Mouse (Mus musculus): ENCODE measurements around the gene Kazn. TPM values are rescaled to one million over a fixed set of nuclear protein-coding genes. Genes with fewer than 3 reads are reported as not detected.

The Kazn gene
- polyA plus RNA-seq, 1 experiment from 2014 or later, result 0.74 TPM

DNA sequence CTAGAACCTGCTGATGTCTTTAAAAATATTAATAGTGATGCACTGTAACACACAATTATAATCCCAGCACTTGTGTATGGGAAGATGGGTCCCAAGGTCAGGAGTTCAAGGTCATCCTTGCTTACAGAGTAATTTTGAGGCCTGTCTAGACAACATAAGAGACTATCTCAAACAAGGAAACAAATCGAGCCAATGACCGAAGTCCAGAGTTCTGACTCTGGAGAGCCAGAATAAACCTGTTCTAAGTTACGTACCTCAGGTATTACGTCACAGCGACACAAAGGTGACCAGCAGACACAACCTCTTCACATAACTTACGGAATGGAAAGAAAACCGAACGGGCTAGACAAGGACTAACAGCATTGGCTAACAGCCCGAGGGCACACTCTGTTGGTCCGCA, 19.5 kb upstream of the Kazn start:
- Histone ChIP-seq H3K27me3 (ENCODE audit: insufficient read depth, low read length) (no peaks in the 10 kb centered on the region), H3K4me3 (ENCODE audit: low read depth, low read length) (no peak overlapping the region), H3K9me3 (ENCODE audit: low read length) (0 out of 2 replicates have a peak, but pooled peaks cover 4% of the 10 kb centered on the region), H3K9ac (replicated peaks) (no peak overlapping the region), H3K27ac (ENCODE audit: low read depth) (no peak overlapping the region), H3K36me3 (replicated peaks; ENCODE audit: insufficient read depth, low read length) (no peaks in the 10 kb centered on the region), H3K4me1 (ENCODE audit: insufficient read depth) (no peaks in the 10 kb centered on the region), H3K4me2 (ENCODE audit: low read depth, low read length) (no peak overlapping the region)
- TF ChIP-seq CTCF (IDR thresholded peaks at IDR 0.05; ENCODE audit: low read depth), result no peak
- TF ChIP-seq EP300 (IDR thresholded peaks at IDR 0.05; ENCODE audit: low read depth), result no peak
- DNase-seq, result no peak
- WGBS (ENCODE audit: insufficient replicate concordance), result 74% methylated on average over 10 of the region's 10 CpGs
- ATAC-seq, result peak; percentile 48

DNA sequence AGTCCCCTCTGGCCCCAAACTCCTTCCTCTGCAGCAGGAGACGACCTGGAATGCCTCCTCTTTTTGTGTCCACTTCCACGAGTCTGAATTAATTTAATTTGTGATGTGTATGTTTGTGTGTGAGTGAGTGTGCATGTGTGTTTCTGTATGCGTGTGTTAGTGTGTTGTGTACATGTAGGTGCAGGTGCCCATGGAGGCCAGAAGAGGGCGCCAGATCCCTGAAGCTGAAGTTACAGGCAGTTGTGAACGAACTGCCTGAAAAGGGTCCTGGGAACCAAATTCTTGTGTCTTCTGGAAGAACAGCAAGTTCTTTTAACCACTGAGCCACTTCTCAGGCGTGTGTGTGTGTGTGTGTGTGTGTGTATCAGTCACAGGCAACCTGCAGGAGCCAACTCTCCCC, 14.9 kb upstream of the Kazn start:
- H3K36me3 ChIP-seq (replicated peaks; ENCODE audit: insufficient read depth, low read length), result no peaks in the 10 kb centered on the region

DNA sequence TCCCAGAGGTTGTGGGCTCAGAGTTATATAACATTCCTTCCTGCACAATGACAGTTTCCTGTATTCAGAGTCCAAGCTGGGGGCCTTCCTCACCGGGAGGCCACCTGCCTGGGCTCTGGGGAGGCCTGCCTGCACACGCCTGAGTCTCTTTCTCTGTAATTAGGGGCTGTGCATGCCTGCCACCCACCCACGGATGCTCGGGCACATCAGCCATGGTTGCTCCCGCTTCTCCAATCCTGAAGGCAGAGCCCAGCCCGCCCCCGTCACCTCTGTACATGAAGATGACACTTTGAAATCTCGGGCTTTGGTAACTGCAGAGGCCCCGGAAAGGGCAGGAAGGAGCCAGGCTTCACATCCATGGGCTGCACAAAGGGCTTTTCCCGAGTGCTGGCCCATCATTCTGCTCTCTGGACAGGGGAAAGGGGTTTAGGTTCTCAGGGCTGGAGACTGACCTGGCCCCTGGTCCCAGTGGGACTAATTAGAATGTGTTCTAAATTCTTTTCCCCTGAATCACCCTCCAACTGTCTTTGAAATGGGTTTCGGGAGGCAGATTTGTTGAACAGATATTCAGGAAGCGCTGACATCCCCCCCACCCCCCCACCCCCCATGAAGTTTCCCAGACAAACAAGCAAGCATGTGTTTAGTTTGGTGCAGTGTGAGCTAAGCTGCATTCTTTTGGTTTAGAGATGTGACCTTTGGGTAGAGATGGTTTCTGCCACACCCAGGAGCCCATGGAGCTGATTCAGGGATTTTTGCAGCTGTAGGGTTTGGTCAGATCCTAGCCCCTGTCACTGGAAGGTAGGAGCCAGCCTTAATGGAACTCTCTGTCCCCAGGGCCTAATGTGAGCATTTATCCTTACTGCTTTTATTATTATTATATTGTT, 12.5 kb upstream of the Kazn start:
- H3K4me3 ChIP-seq (ENCODE audit: low read depth, low read length), result no peak overlapping the region
- no peak for DNase-seq
- no peaks in the 10 kb centered on the region for H3K27me3 ChIP-seq (ENCODE audit: insufficient read depth, low read length)
- H3K4me1 ChIP-seq (ENCODE audit: insufficient read depth), result no peaks in the 10 kb centered on the region
- ATAC-seq, result no peak
- TF ChIP-seq EP300 (IDR thresholded peaks at IDR 0.05; ENCODE audit: low read depth), result no peak
- no peak for TF ChIP-seq CTCF (IDR thresholded peaks at IDR 0.05; ENCODE audit: low read depth)
- H3K27ac ChIP-seq (ENCODE audit: low read depth), result no peak overlapping the region
- no peak overlapping the region for H3K4me2 ChIP-seq (ENCODE audit: low read depth, low read length)
- WGBS (ENCODE audit: insufficient replicate concordance), result 51% methylated on average over 12 of the region's 12 CpGs
- 0 out of 2 replicates have a peak, but pooled peaks cover 4% of the 10 kb centered on the region for H3K9me3 ChIP-seq (ENCODE audit: low read length)
- no peak overlapping the region for H3K9ac ChIP-seq (replicated peaks)
- H3K36me3 ChIP-seq (replicated peaks; ENCODE audit: insufficient read depth, low read length), result no peaks in the 10 kb centered on the region

More for the DNA sequence above, 14.9 kb upstream of the Kazn start:
- Histone ChIP-seq H3K27me3 (ENCODE audit: insufficient read depth, low read length) (no peaks in the 10 kb centered on the region), H3K4me3 (ENCODE audit: low read depth, low read length) (no peak overlapping the region), H3K9ac (replicated peaks) (no peak overlapping the region), H3K9me3 (ENCODE audit: low read length) (0 out of 2 replicates have a peak, but pooled peaks cover 4% of the 10 kb centered on the region), H3K4me1 (ENCODE audit: insufficient read depth) (no peaks in the 10 kb centered on the region), H3K27ac (ENCODE audit: low read depth) (no peak overlapping the region), H3K4me2 (ENCODE audit: low read depth, low read length) (no peak overlapping the region)
- no peak for ATAC-seq
- TF ChIP-seq CTCF (IDR thresholded peaks at IDR 0.05; ENCODE audit: low read depth) (peak; percentile 48), EP300 (IDR thresholded peaks at IDR 0.05; ENCODE audit: low read depth) (no peak)
- WGBS (ENCODE audit: insufficient replicate concordance), result 57% methylated on average over 6 of the region's 6 CpGs
- no peak for DNase-seq

DNA sequence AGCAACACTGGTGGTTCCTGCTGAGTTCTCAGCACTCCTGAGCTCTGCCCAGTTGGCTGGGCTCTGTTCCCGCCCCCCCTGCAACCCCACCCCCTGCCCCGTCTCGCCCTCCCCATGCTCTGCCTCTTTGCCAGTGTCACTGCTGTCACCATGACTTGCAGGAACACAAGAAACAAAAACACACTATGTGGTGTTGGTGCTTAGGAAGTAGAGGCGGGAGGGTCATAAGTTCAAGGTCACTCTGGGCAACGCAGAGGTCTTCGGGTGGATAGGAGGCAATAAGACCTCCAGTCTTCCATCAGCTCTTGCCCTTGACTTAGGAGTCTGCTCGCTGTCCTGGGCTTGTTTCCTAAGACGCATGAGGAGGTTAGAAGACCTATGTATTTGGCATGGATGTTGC, 10.9 kb upstream of the Kazn start:
- Histone ChIP-seq H3K9ac (replicated peaks) (no peak overlapping the region), H3K27ac (ENCODE audit: low read depth) (no peak overlapping the region), H3K4me3 (ENCODE audit: low read depth, low read length) (no peak overlapping the region), H3K4me1 (ENCODE audit: insufficient read depth) (no peaks in the 10 kb centered on the region), H3K36me3 (replicated peaks; ENCODE audit: insufficient read depth, low read length) (no peaks in the 10 kb centered on the region), H3K4me2 (ENCODE audit: low read depth, low read length) (no peak overlapping the region), H3K9me3 (ENCODE audit: low read length) (0 out of 2 replicates have a peak, but pooled peaks cover 4% of the 10 kb centered on the region), H3K27me3 (ENCODE audit: insufficient read depth, low read length) (no peaks in the 10 kb centered on the region)
- DNase-seq (no peak), ATAC-seq (no peak)
- TF ChIP-seq CTCF (IDR thresholded peaks at IDR 0.05; ENCODE audit: low read depth) (no peak), EP300 (IDR thresholded peaks at IDR 0.05; ENCODE audit: low read depth) (no peak)
- 83% methylated on average over 8 of the region's 8 CpGs for WGBS (ENCODE audit: insufficient replicate concordance)

DNA sequence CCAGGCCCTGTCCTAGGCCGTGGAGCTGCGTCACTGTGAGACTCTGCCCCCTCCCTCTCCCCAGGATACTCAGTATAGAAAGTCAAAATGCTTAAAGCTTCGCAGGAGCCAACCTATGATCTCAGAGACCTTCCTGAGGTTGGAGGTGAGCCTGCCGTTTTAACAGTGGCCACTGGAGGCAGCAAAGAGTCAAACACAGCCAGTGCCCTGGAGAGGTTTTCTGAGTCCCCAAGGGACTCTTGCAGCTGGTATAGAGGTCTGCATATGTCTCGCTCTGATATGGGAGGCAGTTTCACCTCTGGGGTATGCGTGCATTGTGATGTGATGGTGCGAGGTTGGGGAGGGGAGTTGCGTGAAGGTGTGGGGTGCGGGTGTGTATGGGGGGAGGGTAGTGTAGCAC, 10.2 kb upstream of the Kazn start:
- no peaks in the 10 kb centered on the region for H3K4me1 ChIP-seq (ENCODE audit: insufficient read depth)
- H3K36me3 ChIP-seq (replicated peaks; ENCODE audit: insufficient read depth, low read length), result no peaks in the 10 kb centered on the region
- DNase-seq, result peak; percentile 73
- H3K4me3 ChIP-seq (ENCODE audit: low read depth, low read length), result no peak overlapping the region
- H3K27ac ChIP-seq (ENCODE audit: low read depth), result no peak overlapping the region
- H3K9me3 ChIP-seq (ENCODE audit: low read length), result 0 out of 2 replicates have a peak, but pooled peaks cover 4% of the 10 kb centered on the region
- no peaks in the 10 kb centered on the region for H3K27me3 ChIP-seq (ENCODE audit: insufficient read depth, low read length)
- WGBS (ENCODE audit: insufficient replicate concordance), result 23% methylated on average over 9 of the region's 9 CpGs
- H3K9ac ChIP-seq (replicated peaks), result no peak overlapping the region
- H3K4me2 ChIP-seq (ENCODE audit: low read depth, low read length), result no peak overlapping the region
- TF ChIP-seq EP300 (IDR thresholded peaks at IDR 0.05; ENCODE audit: low read depth) (no peak), CTCF (IDR thresholded peaks at IDR 0.05; ENCODE audit: low read depth) (peak; percentile 79)
- ATAC-seq, result 0 out of 2 replicates have a peak, but pooled peaks have one; percentile 25

DNA sequence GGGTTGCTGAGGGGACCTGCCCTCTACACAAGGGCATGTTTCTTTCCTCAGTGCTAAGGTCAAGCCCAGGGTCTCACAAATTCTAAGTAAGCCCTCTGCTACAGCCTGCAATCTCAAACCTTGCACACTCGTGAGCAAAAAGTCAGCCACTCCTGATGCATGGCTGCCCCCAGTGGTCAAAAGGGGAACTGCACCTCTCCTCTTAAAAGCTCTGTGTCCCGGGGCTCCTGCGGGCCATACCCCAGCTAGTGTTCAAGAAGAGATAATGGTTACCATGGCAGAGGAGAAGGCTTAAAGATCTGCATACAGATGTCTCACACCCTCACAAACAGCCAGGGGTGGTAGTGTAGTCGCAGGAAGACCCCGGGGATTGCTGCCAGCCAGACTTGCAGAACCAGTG, 9.2 kb upstream of the Kazn start:
- Histone ChIP-seq H3K27me3 (ENCODE audit: insufficient read depth, low read length) (no peaks in the 10 kb centered on the region), H3K36me3 (replicated peaks; ENCODE audit: insufficient read depth, low read length) (no peaks in the 10 kb centered on the region), H3K9me3 (ENCODE audit: low read length) (no peaks in the 10 kb centered on the region), H3K9ac (replicated peaks) (no peak overlapping the region), H3K4me3 (ENCODE audit: low read depth, low read length) (no peak overlapping the region), H3K4me1 (ENCODE audit: insufficient read depth) (no peaks in the 10 kb centered on the region), H3K4me2 (ENCODE audit: low read depth, low read length) (no peak overlapping the region), H3K27ac (ENCODE audit: low read depth) (no peak overlapping the region)
- DNase-seq (peak; percentile 85), ATAC-seq (no peak)
- WGBS (ENCODE audit: insufficient replicate concordance), result 11% methylated on average over 5 of the region's 5 CpGs
- TF ChIP-seq CTCF (IDR thresholded peaks at IDR 0.05; ENCODE audit: low read depth), result peak; percentile 96
- TF ChIP-seq EP300 (IDR thresholded peaks at IDR 0.05; ENCODE audit: low read depth), result no peak

Measured in liver, postnatal 0 days (tissue).